Mouse (Mus musculus): ENCODE data around the gene Plekhj1. TPM values are rescaled to one million over a fixed set of nuclear protein-coding genes. Genes with fewer than 3 reads are reported as not detected.
A peak's percentile ranks its signal among the peaks of the same experiment; 100 is the strongest.

Plekhj1 gene
- polyA plus RNA-seq, 1 experiment = 122 TPM

DNA sequence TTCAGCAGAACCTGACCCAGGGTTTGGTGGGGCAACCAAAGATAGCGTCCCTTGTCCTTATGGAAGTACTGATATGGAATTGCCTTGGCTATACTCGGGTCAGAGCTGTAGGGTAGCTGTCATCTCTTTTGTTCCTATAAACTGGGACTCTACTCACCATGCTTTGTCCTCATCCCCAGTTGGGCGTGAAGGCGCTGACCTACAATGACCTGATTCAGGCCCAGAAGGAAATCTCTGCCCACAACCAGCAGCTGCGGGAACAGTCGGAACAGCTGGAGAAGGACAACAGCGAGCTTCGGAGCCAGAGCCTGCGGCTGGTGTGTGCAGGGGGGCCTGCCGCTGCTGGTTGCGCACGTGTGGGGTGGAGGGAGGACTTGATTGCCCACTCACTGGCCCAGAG is 13.6 kb downstream of the Plekhj1 start:
- TF ChIP-seq CTCF (IDR thresholded peaks at IDR 0.05; ENCODE audit: low read depth, low read length) (no peak), POLR2A (IDR thresholded peaks at IDR 0.05; ENCODE audit: borderline replicate concordance, low read depth, low read length) (no peak)
- H3K4me3 ChIP-seq (ENCODE audit: insufficient read depth, low read length) = no peak overlapping the region
- H3K27ac ChIP-seq (ENCODE audit: insufficient read depth, low read depth, low read length) = no peak overlapping the region
- peaks cover under 1% of the 10 kb centered on the region; the same call in 1 of the 2 replicates for H3K4me1 ChIP-seq (ENCODE audit: control insufficient read depth, insufficient read depth, low read length)

GRCm38 (mm10) chr10:80784302-80784701 is 14.1 kb downstream of the Plekhj1 start:
- H3K27ac ChIP-seq (ENCODE audit: insufficient read depth, low read depth, low read length) = no peak overlapping the region
- no peak overlapping the region for H3K4me3 ChIP-seq (ENCODE audit: insufficient read depth, low read length)
- H3K4me1 ChIP-seq (ENCODE audit: control insufficient read depth, insufficient read depth, low read length) = peaks cover 6% of the 10 kb centered on the region
- no peak for TF ChIP-seq CTCF (IDR thresholded peaks at IDR 0.05; ENCODE audit: low read depth, low read length)
- TF ChIP-seq POLR2A (IDR thresholded peaks at IDR 0.05; ENCODE audit: borderline replicate concordance, low read depth, low read length) = no peak

DNA sequence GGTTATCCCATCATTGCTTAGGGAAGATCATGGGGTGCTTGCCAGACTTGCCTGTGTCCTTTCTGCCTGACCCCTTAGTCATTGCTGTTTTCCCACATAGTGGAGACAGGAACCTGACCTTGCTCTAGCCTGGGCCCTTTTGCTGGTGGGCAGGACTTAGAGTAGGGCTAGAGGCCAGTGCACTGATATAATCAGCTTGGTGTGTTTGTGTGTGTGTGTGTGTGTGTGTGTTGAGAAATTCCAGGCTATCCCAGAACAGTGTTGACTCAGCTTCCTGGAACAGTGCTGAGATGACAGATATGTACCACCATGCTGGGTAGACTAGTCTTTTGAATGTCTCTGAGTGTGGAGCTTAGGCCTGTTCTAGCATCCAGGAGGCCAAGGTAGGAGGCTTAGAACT is 18.9 kb downstream of the Plekhj1 start:
- Histone ChIP-seq H3K4me3 (ENCODE audit: insufficient read depth, low read length) (no peak overlapping the region), H3K27ac (ENCODE audit: insufficient read depth, low read depth, low read length) (no peak overlapping the region), H3K4me1 (ENCODE audit: control insufficient read depth, insufficient read depth, low read length) (peaks cover 17% of the 10 kb centered on the region)
- TF ChIP-seq POLR2A (IDR thresholded peaks at IDR 0.05; ENCODE audit: borderline replicate concordance, low read depth, low read length) (no peak), CTCF (IDR thresholded peaks at IDR 0.05; ENCODE audit: low read depth, low read length) (no peak)

GRCm38 (mm10) chr10:80777123-80777522 is 21.3 kb downstream of the Plekhj1 start:
- Histone ChIP-seq H3K4me3 (ENCODE audit: insufficient read depth, low read length) (no peak overlapping the region), H3K27ac (ENCODE audit: insufficient read depth, low read depth, low read length) (no peak overlapping the region), H3K4me1 (ENCODE audit: control insufficient read depth, insufficient read depth, low read length) (peaks cover 39% of the 10 kb centered on the region)
- TF ChIP-seq CTCF (IDR thresholded peaks at IDR 0.05; ENCODE audit: low read depth, low read length) (no peak), POLR2A (IDR thresholded peaks at IDR 0.05; ENCODE audit: borderline replicate concordance, low read depth, low read length) (no peak)

DNA sequence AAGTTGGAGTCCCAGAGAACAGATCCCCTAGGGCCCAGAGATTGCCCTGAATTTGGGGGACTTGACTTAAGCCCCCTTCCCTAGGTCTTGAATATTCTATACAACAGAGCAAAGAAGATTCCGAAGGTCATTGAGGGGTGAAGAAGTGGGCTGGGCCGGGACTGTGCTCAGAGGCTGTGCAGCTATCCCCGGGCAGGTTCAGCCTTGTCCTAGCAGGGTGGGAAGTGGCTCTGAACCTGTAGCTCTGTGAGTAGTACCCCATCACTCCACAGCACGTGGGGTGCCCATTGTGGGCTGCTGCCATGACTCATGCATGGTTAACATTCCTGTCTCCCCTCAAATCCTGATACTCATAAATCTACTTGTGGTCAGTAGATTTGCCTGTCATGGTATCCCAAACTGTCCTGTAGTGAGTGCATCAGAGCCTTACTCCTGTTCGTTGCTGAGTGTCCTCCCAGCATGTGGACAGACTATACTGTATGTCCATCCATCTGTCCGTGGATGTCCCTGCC is 22.0 kb downstream of the Plekhj1 start:
- no peak overlapping the region for H3K4me3 ChIP-seq (ENCODE audit: insufficient read depth, low read length)
- H3K4me1 ChIP-seq (ENCODE audit: control insufficient read depth, insufficient read depth, low read length) = peaks cover 39% of the 10 kb centered on the region
- H3K27ac ChIP-seq (ENCODE audit: insufficient read depth, low read depth, low read length) = no peak overlapping the region
- TF ChIP-seq CTCF (IDR thresholded peaks at IDR 0.05; ENCODE audit: low read depth, low read length) (no peak), POLR2A (IDR thresholded peaks at IDR 0.05; ENCODE audit: borderline replicate concordance, low read depth, low read length) (no peak)

DNA sequence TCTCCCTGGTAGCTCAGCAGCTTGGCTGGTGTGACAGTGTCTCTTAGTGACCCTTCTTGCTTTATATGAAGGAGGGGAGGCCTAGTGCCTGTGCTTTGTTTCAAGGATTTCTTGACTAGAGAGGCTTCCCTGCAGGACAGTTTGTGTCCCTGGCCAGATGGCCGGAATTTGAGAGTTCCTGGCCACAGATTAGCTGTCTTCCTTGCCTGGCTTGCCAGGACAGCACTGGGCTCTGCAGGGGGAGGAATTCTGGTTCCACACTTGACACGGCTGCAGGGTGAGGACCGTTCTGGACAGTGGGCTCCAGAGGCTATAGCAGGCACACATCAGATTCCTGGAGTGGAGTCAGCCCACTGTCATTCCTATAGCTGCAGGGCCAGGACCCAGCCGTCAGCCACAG is 22.7 kb downstream of the Plekhj1 start:
- Histone ChIP-seq H3K4me1 (ENCODE audit: control insufficient read depth, insufficient read depth, low read length) (peaks cover 39% of the 10 kb centered on the region), H3K27ac (ENCODE audit: insufficient read depth, low read depth, low read length) (no peak overlapping the region), H3K4me3 (ENCODE audit: insufficient read depth, low read length) (no peak overlapping the region)
- TF ChIP-seq POLR2A (IDR thresholded peaks at IDR 0.05; ENCODE audit: borderline replicate concordance, low read depth, low read length) (no peak), CTCF (IDR thresholded peaks at IDR 0.05; ENCODE audit: low read depth, low read length) (no peak)

- TF ChIP-seq CTCF (IDR thresholded peaks at IDR 0.05; ENCODE audit: low read depth, low read length) (no peak), POLR2A (IDR thresholded peaks at IDR 0.05; ENCODE audit: borderline replicate concordance, low read depth, low read length) (no peak)
- Histone ChIP-seq H3K27ac (ENCODE audit: insufficient read depth, low read depth, low read length) (no peak overlapping the region), H3K4me3 (ENCODE audit: insufficient read depth, low read length) (no peak overlapping the region), H3K4me1 (ENCODE audit: control insufficient read depth, insufficient read depth, low read length) (peaks cover 39% of the 10 kb centered on the region)
These were observed 23.4 kb downstream of the Plekhj1 start for GRCm38 (mm10) chr10:80774981-80775380.

DNA sequence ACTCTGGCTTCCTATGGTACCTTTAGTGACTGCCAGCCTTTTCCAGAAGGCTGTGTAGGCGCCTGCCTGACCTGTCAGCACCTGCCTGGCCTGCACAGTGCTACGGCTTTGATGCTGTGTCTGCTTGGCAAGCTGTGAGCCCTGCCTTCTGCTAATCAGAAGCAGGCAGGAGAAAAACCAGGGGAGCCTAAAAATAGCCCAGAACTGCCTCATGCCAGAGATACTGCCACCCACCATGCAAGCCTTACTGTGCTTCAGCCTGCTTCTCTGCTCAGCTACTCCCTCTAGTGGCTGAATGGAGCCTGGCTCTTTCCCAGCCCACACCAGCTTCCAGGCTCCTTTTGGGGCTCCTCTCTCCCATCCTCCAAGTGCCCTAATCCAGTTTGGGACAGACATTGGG is 23.9 kb downstream of the Plekhj1 start:
- TF ChIP-seq POLR2A (IDR thresholded peaks at IDR 0.05; ENCODE audit: borderline replicate concordance, low read depth, low read length) (no peak), CTCF (IDR thresholded peaks at IDR 0.05; ENCODE audit: low read depth, low read length) (peak; percentile 81)
- peak overlapping the region; percentile 50 for H3K27ac ChIP-seq (ENCODE audit: insufficient read depth, low read depth, low read length)
- no peak overlapping the region for H3K4me3 ChIP-seq (ENCODE audit: insufficient read depth, low read length)
- peaks cover 36% of the 10 kb centered on the region for H3K4me1 ChIP-seq (ENCODE audit: control insufficient read depth, insufficient read depth, low read length)

- Histone ChIP-seq H3K27ac (ENCODE audit: insufficient read depth, low read depth, low read length) (peak overlapping the region; percentile 50), H3K4me3 (ENCODE audit: insufficient read depth, low read length) (no peak overlapping the region), H3K4me1 (ENCODE audit: control insufficient read depth, insufficient read depth, low read length) (peaks cover 29% of the 10 kb centered on the region)
- no peak for TF ChIP-seq POLR2A (IDR thresholded peaks at IDR 0.05; ENCODE audit: borderline replicate concordance, low read depth, low read length)
- no peak for TF ChIP-seq CTCF (IDR thresholded peaks at IDR 0.05; ENCODE audit: low read depth, low read length)
These were observed 24.6 kb downstream of the Plekhj1 start for GRCm38 (mm10) chr10:80773816-80774215.

GRCm38 (mm10) chr10:80768365-80768764 is 30.1 kb downstream of the Plekhj1 start:
- H3K4me1 ChIP-seq (ENCODE audit: control insufficient read depth, insufficient read depth, low read length) = peaks cover 21% of the 10 kb centered on the region

More at GRCm38 (mm10) chr10:80768365-80768764, 30.1 kb downstream of the Plekhj1 start:
- Histone ChIP-seq H3K27ac (ENCODE audit: insufficient read depth, low read depth, low read length) (no peak overlapping the region), H3K4me3 (ENCODE audit: insufficient read depth, low read length) (no peak overlapping the region)
- TF ChIP-seq POLR2A (IDR thresholded peaks at IDR 0.05; ENCODE audit: borderline replicate concordance, low read depth, low read length) (no peak), CTCF (IDR thresholded peaks at IDR 0.05; ENCODE audit: low read depth, low read length) (no peak)

Data from bone marrow macrophage, adult 2 months (primary cell).